Mouse (Mus musculus): Measurements from ENCODE around the gene Pax5.

GRCm38 (mm10) chr4:44479755-44480154, 230.5 kb downstream of the Pax5 start:
- TF ChIP-seq POLR2A (IDR thresholded peaks at IDR 0.05; ENCODE audit: low read depth, low read length): no peak
- TF ChIP-seq CTCF (IDR thresholded peaks at IDR 0.05; ENCODE audit: borderline replicate concordance, insufficient read depth, low read length): no peak

All from embryonic fibroblast, embryonic 13.5 days (primary cell).